Mouse (Mus musculus) intestine, embryonic 16.5 days (tissue): ENCODE data around the gene Gm28036. TPM values are rescaled to one million over a fixed set of nuclear protein-coding genes. Genes with fewer than 3 reads are reported as not detected.

Experiments used
- ATAC-seq: fragments of 200-750 bp; cut with Nextera tagmentation; 2 replicates; pipeline ENCODE4 v1.8.0; 2017; ENCODE audit warnings: moderate TSS enrichment, moderate library complexity
- H3K27ac ChIP-seq: fragments of 300-500 bp; sonication (generic); 2 replicates; pipeline ENCODE4 v1.5.1; 2014; ENCODE audit warnings: mild to moderate bottlenecking, low read length
- H3K27me3 ChIP-seq: fragments of 300-500 bp; sonication (generic); replicated peaks from 2 replicates; pipeline ENCODE4 v1.6.1; 2014; ENCODE audit warnings: low read length, control low read depth, mixed read lengths; ENCODE audit not compliant: control insufficient read depth, insufficient read depth
- H3K36me3 ChIP-seq: fragments of 300-500 bp; sonication (generic); 2 replicates; pipeline ENCODE4 v1.6.1; 2014; ENCODE audit warnings: low read length, control low read depth; ENCODE audit not compliant: control insufficient read depth, insufficient read depth
- H3K4me1 ChIP-seq: fragments of 300-500 bp; sonication (generic); 2 replicates; pipeline ENCODE4 v1.6.1; 2014; ENCODE audit warnings: low read length, control low read depth, mixed read lengths; ENCODE audit not compliant: control insufficient read depth, insufficient read depth
- H3K4me2 ChIP-seq: fragments of 300-500 bp; sonication (generic); 2 replicates; pipeline ENCODE4 v1.6.1; 2014; ENCODE audit warnings: low read depth, low read length, control low read depth
- H3K4me3 ChIP-seq: fragments of 300-500 bp; sonication (generic); 2 replicates; pipeline ENCODE4 v1.5.1; 2014; ENCODE audit warnings: mild to moderate bottlenecking, low read length
- H3K9ac ChIP-seq: fragments of 300-500 bp; sonication (generic); 2 replicates; pipeline ENCODE4 v1.6.1; 2014; ENCODE audit warnings: low read depth, low read length
- H3K9me3 ChIP-seq: fragments of 300-500 bp; sonication (generic); 2 replicates; pipeline ENCODE4 v1.6.1; 2016; ENCODE audit warnings: low read length, control low read depth; ENCODE audit not compliant: control insufficient read depth
- polyA plus RNA-seq: library from polyadenylated mRNA; unstranded; fragments of >200 nt; fragmentation: Nextera tagmentation; extraction: Ambion mirVana; gene quantifications from 2 replicates; pipeline ENCODE4 v1.2.1, GENCODE M21; 2015

Gm28036 gene
- polyA plus RNA-seq, 1 experiment from 2014 or later: 14.1 TPM

- Histone ChIP-seq H3K4me3 (no peak overlapping the region), H3K4me2 (no peak overlapping the region), H3K27ac (no peak overlapping the region), H3K9ac (no peak overlapping the region), H3K36me3 (no peaks in the 10 kb centered on the region), H3K9me3 (no peaks in the 10 kb centered on the region), H3K27me3 (no peaks in the 10 kb centered on the region), H3K4me1 (no peaks in the 10 kb centered on the region)
- no peak for ATAC-seq
Measured at GRCm38 (mm10) chr2:156025482-156025881, 101.4 kb downstream of the Gm28036 start.

Other genes with a start within 250 kb of the Gm28036 start
- 84.5 and 92.8 TPM in 2 replicates for gene Uqcc1, start 196.8 kb downstream of the Gm28036 start, polyA plus RNA-seq
- 0.18 TPM in 1 of 2 replicates, not detected in the other for gene Gm15557, start 186.4 kb downstream of the Gm28036 start, polyA plus RNA-seq
- gene Gdf5, start 181.7 kb downstream of the Gm28036 start, polyA plus RNA-seq: 0.69 and 0.79 TPM in 2 replicates
- 11.1 and 12.7 TPM in 2 replicates for gene Cep250, start 170.6 kb downstream of the Gm28036 start, polyA plus RNA-seq
- gene 6430550D23Rik, start 119.1 kb downstream of the Gm28036 start, polyA plus RNA-seq: 1.7 and 1.9 TPM in 2 replicates
- 268 and 281 TPM in 2 replicates for gene Ergic3, start 119.0 kb downstream of the Gm28036 start, polyA plus RNA-seq
- 0.05 and 0.06 TPM in 2 replicates for gene Fer1l4, start 74.1 kb downstream of the Gm28036 start, polyA plus RNA-seq
- gene Spag4, start 61.9 kb downstream of the Gm28036 start, polyA plus RNA-seq: 1.7 and 2.4 TPM in 2 replicates
- 35.8 and 41.5 TPM in 2 replicates for gene Cpne1, start 15.1 kb downstream of the Gm28036 start, polyA plus RNA-seq
- gene Rbm12, start 15.1 kb downstream of the Gm28036 start, polyA plus RNA-seq: 16.5 and 19.3 TPM in 2 replicates
- gene Romo1, start 16.9 kb upstream of the Gm28036 start, polyA plus RNA-seq: 358 and 367 TPM in 2 replicates
- 69.0 and 69.2 TPM in 2 replicates for gene Nfs1, start 17.1 kb upstream of the Gm28036 start, polyA plus RNA-seq
- gene Rbm39, start 53.1 kb upstream of the Gm28036 start, polyA plus RNA-seq: 450 and 473 TPM in 2 replicates
- 46.8 and 53.2 TPM in 2 replicates for gene Phf20, start 69.4 kb upstream of the Gm28036 start, polyA plus RNA-seq
- 4.2 and 4.5 TPM in 2 replicates for gene Cnbd2, start 185.2 kb upstream of the Gm28036 start, polyA plus RNA-seq
- gene Scand1, start 185.6 kb upstream of the Gm28036 start, polyA plus RNA-seq: 48.9 and 56.6 TPM in 2 replicates